ENCODE assay signal across 18 mouse cellular contexts in genomic region chr8:94320036-94320435, GRCm38 (mm10). TPM values are rescaled to one million over a fixed set of nuclear protein-coding genes. Genes with fewer than 3 reads are reported as not detected.
"Had no signal": no experiment of that assay in that cellular context is flagged by ENCODE, and none has a peak within 500 bp of the region (broad histone marks: within the 10 kb centered on the region; RNA-seq: fewer than 3 reads in every experiment).

No protein-coding gene starts in this region.

- H3K36me3 ChIP-seq: lung, embryonic 15.5 days had no signal

- H3K9me3 ChIP-seq: lung, embryonic 15.5 days; megakaryocyte, embryonic 14.5 days; midbrain, embryonic 13.5 days; midbrain, embryonic 15.5 days; neural tube, embryonic 12.5 days had no signal

- H3K4me1 ChIP-seq: lung, embryonic 15.5 days; midbrain, embryonic 15.5 days; neural tube, embryonic 12.5 days had no signal

- H3K27me3 ChIP-seq: lung, embryonic 15.5 days; megakaryocyte, embryonic 14.5 days; midbrain, embryonic 13.5 days; midbrain, embryonic 15.5 days; neural tube, embryonic 12.5 days had no signal

- H3K4me2 ChIP-seq: lung, embryonic 15.5 days; midbrain, embryonic 11.5 days; midbrain, embryonic 13.5 days; midbrain, embryonic 15.5 days; neural tube, embryonic 12.5 days had no signal

- H3K9ac ChIP-seq: liver, postnatal 0 days; lung, embryonic 15.5 days; midbrain, embryonic 13.5 days; midbrain, embryonic 15.5 days; neural tube, embryonic 12.5 days had no signal

- H3K4me3 ChIP-seq: lung, embryonic 15.5 days; megakaryocyte, embryonic 14.5 days; midbrain, embryonic 13.5 days; midbrain, embryonic 15.5 days; neural tube, embryonic 12.5 days had no signal

- H3K27ac ChIP-seq: lung, embryonic 15.5 days; macrophage; midbrain, embryonic 13.5 days; midbrain, embryonic 15.5 days; neural tube, embryonic 12.5 days had no signal

- DNase-seq: liver, postnatal 0 days; lung, adult 2 months; lung, postnatal 14 days; lung, postnatal 36 days; right cerebral cortex, postnatal 14 days; thymus, adult 2 months; thymus, postnatal 25 days; thymus, postnatal 4 days had no signal

- ATAC-seq: liver, postnatal 0 days; lung, postnatal 0 days; midbrain, embryonic 13.5 days; midbrain, embryonic 15.5 days had no signal

RNA-seq across cellular contexts. Expression of gene Slc12a3, which starts 9.0 kb away (rescaled TPM):
- total RNA-seq: midbrain, postnatal 0 days; monocyte, adult 5-6 weeks had no signal
- polyA plus RNA-seq: macrophage; midbrain, embryonic 11.5 days had no signal
